Mouse (Mus musculus) neural tube, embryonic 11.5 days (tissue): ENCODE data around the gene Six4. TPM values are rescaled to one million over a fixed set of nuclear protein-coding genes. Genes with fewer than 3 reads are reported as not detected.
"Not testable (repeated sequence)": the region's sequence is repeated elsewhere in the genome, so short reads cannot be mapped to it uniquely, and the experiment has no call there.

ENCODE experiments used
- ATAC-seq: fragments of 200-750 bp; cut with Nextera tagmentation; 2 replicates; pipeline ENCODE4 v1.8.0; 2017; ENCODE audit warnings: moderate number of reproducible peaks, mild to moderate bottlenecking, moderate TSS enrichment, moderate library complexity; ENCODE audit not compliant: insufficient read depth, low FRiP score, low TSS enrichment
- DNase-seq: peaks from one replicate; pipeline ENCODE4 v3.0.0-alpha.2; 2015; ENCODE audit warnings: low spot score
- H3K27ac ChIP-seq: fragments of 300-500 bp; sonication (generic); 2 replicates; pipeline ENCODE4 v1.5.1; 2014; ENCODE audit warnings: low read depth, mild to moderate bottlenecking, low read length
- H3K27me3 ChIP-seq: fragments of 300-500 bp; sonication (generic); 2 replicates; pipeline ENCODE4 v1.6.1; 2014; ENCODE audit warnings: mild to moderate bottlenecking, low read length, mixed read lengths; ENCODE audit not compliant: control insufficient read depth, insufficient read depth
- H3K36me3 ChIP-seq: fragments of 300-500 bp; sonication (generic); 2 replicates; pipeline ENCODE4 v1.6.1; 2014; ENCODE audit warnings: mild to moderate bottlenecking, low read length, moderate library complexity, mixed read lengths; ENCODE audit not compliant: control insufficient read depth, insufficient read depth
- H3K4me1 ChIP-seq: fragments of 300-500 bp; sonication (generic); 2 replicates; pipeline ENCODE4 v1.6.1; 2014; ENCODE audit warnings: low read length, mixed read lengths; ENCODE audit not compliant: control insufficient read depth, insufficient read depth
- H3K4me2 ChIP-seq: fragments of 300-500 bp; sonication (generic); 2 replicates; pipeline ENCODE4 v1.6.1; 2014; ENCODE audit warnings: low read depth, mild to moderate bottlenecking, moderate library complexity
- H3K4me3 ChIP-seq: fragments of 300-500 bp; sonication (generic); 2 replicates; pipeline ENCODE4 v1.5.1; 2014; ENCODE audit warnings: low read depth, low read length
- H3K9ac ChIP-seq: fragments of 300-500 bp; sonication (generic); 2 replicates; pipeline ENCODE4 v1.6.1; 2014; ENCODE audit warnings: mild to moderate bottlenecking, low read length
- H3K9me3 ChIP-seq: fragments of 300-500 bp; sonication (generic); 2 replicates; pipeline ENCODE4 v1.6.1; 2016; ENCODE audit warnings: low read length; ENCODE audit not compliant: control insufficient read depth
- WGBS: fragments of 180-500 bp; shearing (Covaris S2); extraction: QIAGEN DNeasy Blood & Tissue Kit; methylation state at CpG from one replicate; pipeline ENCODE4 v1.1.7; 2014; 5-methylcytosine and 5-hydroxymethylcytosine counted together
- polyA plus RNA-seq: library from polyadenylated mRNA; unstranded; fragments of >200 nt; fragmentation: Nextera tagmentation; extraction: Ambion mirVana; gene quantifications from 2 replicates; pipeline ENCODE4 v1.2.1, GENCODE M21; 2014

Six4 gene
- polyA plus RNA-seq, 1 experiment from 2014 or later, result 8.5 TPM

- not testable (repeated sequence) for H3K4me3 ChIP-seq, DNase-seq, H3K9me3 ChIP-seq, H3K4me1 ChIP-seq, H3K27me3 ChIP-seq, ATAC-seq, H3K9ac ChIP-seq, H3K4me2 ChIP-seq, H3K27ac ChIP-seq, H3K36me3 ChIP-seq
- 95% methylated on average over 5 of the region's 5 CpGs for WGBS
Observed at GRCm38 (mm10) chr12:73096177-73096576, 17.1 kb downstream of the Six4 start.

DNA sequence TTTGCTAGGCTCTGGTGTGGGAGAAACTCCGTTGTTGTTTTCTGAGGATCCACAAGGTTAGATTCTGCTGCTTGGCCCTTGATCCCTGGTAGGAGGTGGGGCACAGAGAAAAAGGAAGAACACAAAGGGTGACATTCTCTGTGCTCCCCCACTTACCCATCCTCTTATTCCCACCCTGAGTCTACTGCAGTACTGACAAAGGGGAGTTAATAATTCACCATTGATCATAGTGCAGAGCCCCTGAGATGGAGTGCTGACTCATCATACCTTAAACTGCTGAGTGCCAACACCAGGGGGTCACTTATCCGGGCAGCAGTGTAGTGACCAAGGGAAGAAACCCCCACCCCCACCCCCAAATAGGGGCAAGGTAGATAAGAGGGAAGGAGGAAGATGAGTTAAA, 18.7 kb downstream of the Six4 start:
- no peak for DNase-seq
- Histone ChIP-seq H3K4me2 (no peak overlapping the region), H3K4me1 (no peaks in the 10 kb centered on the region), H3K36me3 (no peaks in the 10 kb centered on the region), H3K9me3 (no peaks in the 10 kb centered on the region), H3K4me3 (no peak overlapping the region), H3K9ac (no peak overlapping the region), H3K27ac (no peak overlapping the region), H3K27me3 (no peaks in the 10 kb centered on the region)
- 30% methylated on average over 2 of the region's 2 CpGs for WGBS
- ATAC-seq, result no peak

- Histone ChIP-seq H3K27me3 (no peaks in the 10 kb centered on the region), H3K9me3 (no peaks in the 10 kb centered on the region), H3K36me3 (no peaks in the 10 kb centered on the region), H3K4me3 (no peak overlapping the region), H3K4me1 (no peaks in the 10 kb centered on the region), H3K4me2 (no peak overlapping the region), H3K9ac (no peak overlapping the region), H3K27ac (no peak overlapping the region)
- DNase-seq (no peak), ATAC-seq (no peak)
- WGBS, result 70% methylated on average over 2 of the region's 2 CpGs
Observed at GRCm38 (mm10) chr12:73094189-73094588, 19.1 kb downstream of the Six4 start.

DNA sequence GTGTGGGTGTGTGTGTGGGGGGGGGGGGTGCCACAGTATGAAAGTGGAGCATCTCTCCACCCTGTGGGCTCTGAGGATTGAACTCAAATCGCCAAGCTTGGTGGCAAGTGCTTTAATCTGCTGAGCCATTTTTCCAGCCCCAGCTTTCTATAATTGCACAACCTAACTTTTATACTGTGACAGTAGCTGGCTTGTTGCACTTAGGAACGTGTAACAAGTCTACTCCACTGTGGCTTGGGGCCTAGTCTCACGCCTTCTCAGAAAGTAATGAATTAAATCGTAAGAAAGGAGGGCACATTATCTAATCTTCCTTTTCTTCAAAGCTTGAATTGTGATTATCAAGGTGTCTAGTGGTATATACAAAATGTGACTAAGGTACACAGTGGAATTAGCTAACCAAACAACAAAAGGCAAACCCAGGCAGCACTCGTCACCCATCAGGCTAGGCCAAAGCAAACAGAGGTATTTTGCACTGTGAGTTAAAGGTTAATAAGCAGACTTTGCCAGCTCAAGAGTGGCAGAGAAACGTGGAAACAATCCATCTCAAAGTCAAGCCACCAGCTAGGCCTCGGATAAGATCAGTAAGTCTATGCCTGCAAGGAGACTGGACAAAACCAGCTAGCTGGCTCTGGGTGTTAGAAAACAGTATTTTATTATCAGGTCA, 22.5 kb downstream of the Six4 start:
- 85% methylated on average over 7 of the region's 7 CpGs for WGBS
- no peaks in the 10 kb centered on the region for H3K36me3 ChIP-seq
- no peak overlapping the region for H3K4me3 ChIP-seq
- no peaks in the 10 kb centered on the region for H3K9me3 ChIP-seq
- no peaks in the 10 kb centered on the region for H3K27me3 ChIP-seq
- H3K4me2 ChIP-seq, result no peak overlapping the region
- DNase-seq, result no peak
- H3K9ac ChIP-seq, result no peak overlapping the region
- no peak for ATAC-seq
- no peaks in the 10 kb centered on the region for H3K4me1 ChIP-seq
- no peak overlapping the region for H3K27ac ChIP-seq

DNA sequence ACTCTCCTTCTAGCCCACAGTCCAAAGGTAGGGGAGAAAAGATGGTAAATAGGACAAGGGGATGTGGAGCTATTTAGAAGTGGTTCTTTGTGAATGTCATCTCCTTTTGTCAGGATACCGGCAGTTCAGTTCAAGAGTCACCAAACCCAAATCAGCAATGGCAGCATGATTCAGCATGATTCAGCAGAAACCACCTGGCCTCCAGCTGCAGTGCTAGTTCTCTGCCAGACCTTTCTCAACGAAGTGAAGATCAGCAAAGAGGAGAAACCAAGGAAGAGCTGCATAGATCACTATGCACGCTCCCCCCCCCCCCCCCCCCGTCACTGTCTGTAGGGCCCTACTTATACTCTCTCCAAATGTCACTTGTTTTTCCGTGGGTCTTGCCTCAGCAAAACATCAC, 24.3 kb downstream of the Six4 start:
- no peaks in the 10 kb centered on the region for H3K36me3 ChIP-seq
- ATAC-seq, result no peak
- H3K4me1 ChIP-seq, result no peaks in the 10 kb centered on the region
- no peak for DNase-seq
- 64% methylated on average over 3 of the region's 5 CpGs for WGBS
- no peak overlapping the region for H3K4me3 ChIP-seq
- H3K27me3 ChIP-seq, result no peaks in the 10 kb centered on the region
- H3K9ac ChIP-seq, result no peak overlapping the region
- H3K27ac ChIP-seq, result no peak overlapping the region
- H3K4me2 ChIP-seq, result no peak overlapping the region
- H3K9me3 ChIP-seq, result no peaks in the 10 kb centered on the region

DNA sequence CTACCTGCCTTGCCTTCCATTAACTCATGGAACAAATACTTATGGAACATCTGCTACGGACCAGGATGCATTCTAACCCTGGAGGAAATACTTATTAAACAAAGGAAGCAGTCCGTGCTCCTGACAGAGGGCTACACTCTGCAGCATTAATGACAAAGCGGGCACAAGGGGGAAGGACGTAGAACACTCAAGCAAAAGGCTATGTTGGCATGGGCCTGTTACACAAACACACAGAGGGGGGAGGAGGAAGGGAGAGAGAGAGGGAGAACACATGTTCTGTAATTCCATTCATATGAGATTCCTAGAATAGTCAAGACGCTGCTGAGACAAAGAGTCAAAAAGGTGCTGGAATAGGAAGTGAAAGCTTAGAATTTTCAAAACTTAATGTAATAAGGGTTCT, 24.8 kb downstream of the Six4 start:
- H3K4me1 ChIP-seq, result no peaks in the 10 kb centered on the region
- no peak overlapping the region for H3K4me2 ChIP-seq
- H3K27ac ChIP-seq, result no peak overlapping the region
- WGBS, result 83% methylated on average over 5 of the region's 5 CpGs
- H3K9me3 ChIP-seq, result no peaks in the 10 kb centered on the region
- no peaks in the 10 kb centered on the region for H3K36me3 ChIP-seq
- no peaks in the 10 kb centered on the region for H3K27me3 ChIP-seq
- no peak overlapping the region for H3K4me3 ChIP-seq
- DNase-seq (no peak), ATAC-seq (no peak)
- H3K9ac ChIP-seq, result no peak overlapping the region

GRCm38 (mm10) chr12:73087086-73087485, 26.2 kb downstream of the Six4 start:
- Histone ChIP-seq H3K4me1 (no peaks in the 10 kb centered on the region), H3K4me3 (no peak overlapping the region), H3K9me3 (no peaks in the 10 kb centered on the region), H3K9ac (no peak overlapping the region), H3K4me2 (no peak overlapping the region), H3K36me3 (no peaks in the 10 kb centered on the region), H3K27ac (no peak overlapping the region), H3K27me3 (no peaks in the 10 kb centered on the region)
- WGBS, result 91% methylated on average over 7 of the region's 7 CpGs
- DNase-seq, result no peak
- ATAC-seq, result no peak

DNA sequence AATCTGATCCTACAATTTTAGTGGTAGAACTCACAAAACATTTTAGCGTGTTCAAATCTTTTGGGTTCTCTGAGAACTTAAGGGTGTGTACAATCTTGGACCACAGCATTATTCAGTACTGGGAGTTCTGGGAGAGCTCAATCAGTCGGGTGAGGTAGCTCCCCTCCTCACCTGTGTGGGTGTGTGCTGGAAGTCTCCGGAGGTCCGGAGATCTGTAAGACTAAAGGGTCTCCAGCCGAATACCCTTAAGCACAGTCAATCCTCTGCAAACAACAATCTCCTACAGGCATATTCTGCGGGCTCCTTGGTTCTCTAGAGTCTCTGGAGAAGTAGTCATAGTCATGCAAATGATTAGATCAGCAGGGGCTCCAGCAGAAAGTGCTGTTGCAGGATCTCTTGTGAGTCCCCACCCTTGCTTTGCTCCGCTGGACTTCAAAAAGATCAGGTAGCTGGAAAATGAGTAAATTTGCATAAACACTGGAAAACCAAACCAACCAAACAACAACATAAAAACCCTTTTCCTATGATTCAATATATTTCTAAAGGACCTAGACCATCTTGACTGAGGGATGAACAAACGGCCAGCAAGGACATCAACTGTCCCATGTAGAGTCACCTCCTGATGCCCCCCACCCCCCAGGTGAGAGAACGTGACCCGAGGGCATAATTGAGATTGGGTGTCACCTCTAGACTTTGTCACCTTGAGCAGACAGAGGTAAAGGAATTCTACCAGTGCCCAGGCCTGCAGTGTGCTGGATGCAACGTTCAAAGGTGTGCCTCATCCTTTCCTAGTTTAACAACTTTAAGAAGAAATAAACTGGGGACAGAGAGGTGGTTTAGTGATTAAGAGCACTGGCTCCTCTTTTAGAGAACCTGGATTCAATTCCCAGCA, 27.3 kb downstream of the Six4 start:
- no peak for ATAC-seq
- Histone ChIP-seq H3K4me2 (no peak overlapping the region), H3K27me3 (no peaks in the 10 kb centered on the region), H3K4me3 (no peak overlapping the region), H3K9ac (no peak overlapping the region), H3K36me3 (no peaks in the 10 kb centered on the region), H3K27ac (no peak overlapping the region), H3K9me3 (no peaks in the 10 kb centered on the region), H3K4me1 (no peaks in the 10 kb centered on the region)
- 33% methylated on average over 11 of the region's 11 CpGs for WGBS
- no peak for DNase-seq

DNA sequence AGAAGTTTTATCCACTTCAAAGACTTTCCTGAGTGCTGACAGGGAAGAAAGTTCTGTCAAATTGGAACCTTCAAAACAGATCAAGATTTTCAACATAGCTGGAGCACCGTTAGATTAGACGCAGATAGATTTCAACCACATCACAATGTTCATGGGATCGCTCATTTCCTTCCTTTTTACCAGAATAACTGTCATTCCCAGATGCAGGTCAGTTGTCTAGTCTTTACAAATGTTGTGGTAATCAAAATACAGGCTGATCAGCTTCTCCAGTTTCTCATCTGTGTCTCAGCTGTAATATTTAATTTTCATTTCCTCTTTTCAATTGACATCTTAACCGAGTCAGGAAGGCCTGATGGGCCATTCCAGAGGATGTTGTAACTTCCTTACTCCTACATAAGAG, 29.5 kb downstream of the Six4 start:
- Histone ChIP-seq H3K9me3 (no peaks in the 10 kb centered on the region), H3K27ac (no peak overlapping the region), H3K36me3 (no peaks in the 10 kb centered on the region), H3K4me1 (no peaks in the 10 kb centered on the region), H3K9ac (no peak overlapping the region), H3K27me3 (no peaks in the 10 kb centered on the region), H3K4me2 (no peak overlapping the region), H3K4me3 (no peak overlapping the region)
- 85% methylated on average over 4 of the region's 4 CpGs for WGBS
- DNase-seq (no peak), ATAC-seq (no peak)
